Mouse (Mus musculus) left cerebral cortex, adult 11 months (tissue): Measurements from ENCODE around the gene Il11ra1.
A peak's percentile ranks its signal among the peaks of the same experiment; 100 is the strongest.
"Not testable (repeated sequence)": the region's sequence is repeated elsewhere in the genome, so short reads cannot be mapped to it uniquely, and the experiment has no call there.

Source experiments
- DNase-seq: peaks from one replicate; pipeline ENCODE4 v3.0.0; 2022; ENCODE audit warnings: low spot score

Gene Il11ra1

GRCm38 (mm10) chr4:41679291-41679690, 20.5 kb upstream of the Il11ra1 start:
- DNase-seq: no peak

GRCm38 (mm10) chr4:41681176-41681575, 18.6 kb upstream of the Il11ra1 start:
- no peak for DNase-seq

GRCm38 (mm10) chr4:41681947-41682346, 17.8 kb upstream of the Il11ra1 start:
- DNase-seq: no peak

GRCm38 (mm10) chr4:41682789-41683188, 17.0 kb upstream of the Il11ra1 start:
- no peak for DNase-seq

GRCm38 (mm10) chr4:41683303-41683702, 16.5 kb upstream of the Il11ra1 start:
- DNase-seq: not testable (repeated sequence)

GRCm38 (mm10) chr4:41684131-41684930, 15.5 kb upstream of the Il11ra1 start:
- DNase-seq: not testable (repeated sequence)

GRCm38 (mm10) chr4:41684931-41685453, 14.8 kb upstream of the Il11ra1 start:
- not testable (repeated sequence) for DNase-seq

- not testable (repeated sequence) for DNase-seq
Measured at GRCm38 (mm10) chr4:41685882-41686492, 13.8 kb upstream of the Il11ra1 start.

GRCm38 (mm10) chr4:41688562-41688961, 11.2 kb upstream of the Il11ra1 start:
- DNase-seq: not testable (repeated sequence)

GRCm38 (mm10) chr4:41690014-41690413, 9.8 kb upstream of the Il11ra1 start:
- DNase-seq: not testable (repeated sequence)

GRCm38 (mm10) chr4:41693511-41693910, 6.3 kb upstream of the Il11ra1 start:
- DNase-seq: not testable (repeated sequence)

- not testable (repeated sequence) for DNase-seq
Measured at GRCm38 (mm10) chr4:41695800-41696199, 4.0 kb upstream of the Il11ra1 start.

GRCm38 (mm10) chr4:41696452-41696851, 3.3 kb upstream of the Il11ra1 start:
- DNase-seq: not testable (repeated sequence)

GRCm38 (mm10) chr4:41696930-41697841, 2.6 kb upstream of the Il11ra1 start, which contains the start of gene Cntfr:
TSS of gene Cntfr (minus strand) at chr4:41697089.
- peak; percentile 70 for DNase-seq

GRCm38 (mm10) chr4:41698421-41699016, 1.3 kb upstream of the Il11ra1 start:
- DNase-seq: not testable (repeated sequence)

GRCm38 (mm10) chr4:41700224-41700623, 435 bp downstream of the Il11ra1 start:
- DNase-seq: not testable (repeated sequence)

- not testable (repeated sequence) for DNase-seq
Measured at GRCm38 (mm10) chr4:41702226-41702625, 2.4 kb downstream of the Il11ra1 start.

- no peak for DNase-seq
Measured at GRCm38 (mm10) chr4:41704651-41705050, 4.9 kb downstream of the Il11ra1 start.

GRCm38 (mm10) chr4:41705922-41706754, 6.3 kb downstream of the Il11ra1 start:
- no peak for DNase-seq

GRCm38 (mm10) chr4:41707011-41707535, 7.3 kb downstream of the Il11ra1 start:
- DNase-seq: peak; percentile 79
